Mouse (Mus musculus) heart, postnatal 0 days (tissue): ENCODE results near the gene Fank1.

Experiments used
- CTCF ChIP-seq: IDR thresholded peaks from 2 replicates; pipeline ENCODE4 v1.5.1; 2016; ENCODE audit warnings: antibody characterized with exemption, control low read depth, low read depth
- EP300 ChIP-seq: IDR thresholded peaks from 2 replicates; pipeline ENCODE4 v1.6.1; 2016; ENCODE audit warnings: antibody characterized with exemption, low read depth

DNA sequence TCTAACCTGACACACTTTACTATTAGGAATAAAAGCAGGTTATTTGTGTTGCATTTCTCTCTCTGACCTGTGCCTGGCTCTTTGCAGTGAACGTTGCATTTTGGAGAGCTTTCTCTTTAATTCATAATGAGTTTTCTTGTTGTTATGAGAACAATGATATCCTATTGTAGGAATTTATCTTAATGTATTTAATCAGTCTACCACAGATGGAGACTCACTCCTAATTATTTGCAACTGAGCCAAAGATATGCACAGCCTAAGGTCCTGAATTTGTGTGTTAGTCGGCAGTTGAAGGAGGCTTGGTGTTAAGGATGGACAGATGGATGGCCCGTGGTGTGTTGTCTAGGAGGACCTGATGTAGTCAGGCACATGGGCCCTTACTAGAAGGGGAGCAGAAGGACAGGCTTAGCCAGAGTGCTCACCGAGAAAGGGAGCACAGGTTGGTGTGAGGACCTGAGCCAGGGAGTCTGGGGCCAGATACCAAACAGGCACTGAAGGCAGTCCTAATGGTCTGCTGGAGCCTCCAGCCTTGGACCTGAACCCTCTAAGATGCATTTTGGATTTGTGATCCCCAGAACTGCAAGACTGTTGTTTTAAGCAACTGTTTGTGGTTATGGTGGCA, 14.1 kb downstream of the Fank1 start:
- TF ChIP-seq CTCF (no peak), EP300 (no peak)
